ENCODE assay signal across 20 mouse cellular contexts in genomic region chr17:27333141-27333540, GRCm38 (mm10).
DNase-seq lines count a peak whose midpoint lies in the region; ATAC-seq and TF ChIP-seq lines count a peak whose summit lies in the region.
"Had no signal": no experiment of that assay in that cellular context is flagged by ENCODE, and none has a peak within 500 bp of the region (broad histone marks: within the 10 kb centered on the region; RNA-seq: fewer than 3 reads in every experiment).

No protein-coding gene starts in this region.

- H3K27ac ChIP-seq in forebrain, embryonic 10.5 days: 0 out of 2 replicates have a peak overlapping the region, but pooled peaks have one; percentile 20
- H3K27ac ChIP-seq in forebrain, postnatal 0 days (ENCODE audit: low read depth, low read length): no peak overlapping the region
- no peak overlapping the region for H3K27ac ChIP-seq in liver, postnatal 0 days (ENCODE audit: low read depth)
- H3K27ac ChIP-seq in liver, embryonic 15.5 days (replicated peaks): no peak overlapping the region
- H3K27ac ChIP-seq: embryonic facial prominence, embryonic 12.5 days; intestine, embryonic 15.5 days; macrophage; midbrain, embryonic 12.5 days had no signal

- no peak overlapping the region for H3K4me2 ChIP-seq in forebrain, postnatal 0 days (ENCODE audit: low read depth)
- no peak overlapping the region for H3K4me2 ChIP-seq in liver, postnatal 0 days (ENCODE audit: low read depth, low read length)
- peak overlapping the region; percentile 13; the same call in 1 of the 2 replicates for H3K4me2 ChIP-seq in liver, embryonic 15.5 days
- H3K4me2 ChIP-seq: embryonic facial prominence, embryonic 12.5 days; intestine, embryonic 15.5 days; midbrain, embryonic 12.5 days had no signal

- DNase-seq in forebrain, embryonic 10.5 days (ENCODE audit: extremely low spot score, low spot score): no peak
- DNase-seq in forebrain, postnatal 0 days: no peak
- peak; percentile 23 for DNase-seq in liver
- DNase-seq in liver, postnatal 0 days: no peak
- peak; percentile 50 for DNase-seq in c-Kit-positive CD71-positive TER-119-positive erythroid progenitor cells, embryonic 14.5 days (ENCODE audit: low spot score)
- DNase-seq in kidney, postnatal 14 days: no peak
- DNase-seq: adrenal gland, postnatal 36 days; cerebellum, adult 11-12 months; gastrocnemius, postnatal 14 days; thymus, adult 18-20 months; thymus, postnatal 36 days had no signal

- no peak overlapping the region for H3K4me3 ChIP-seq in forebrain, embryonic 10.5 days
- H3K4me3 ChIP-seq in forebrain, postnatal 0 days (ENCODE audit: low read depth, low read length): no peak overlapping the region
- H3K4me3 ChIP-seq in liver, postnatal 0 days (ENCODE audit: low read depth, low read length): no peak overlapping the region
- H3K4me3 ChIP-seq in liver, embryonic 15.5 days (replicated peaks): no peak overlapping the region
- H3K4me3 ChIP-seq: embryonic facial prominence, embryonic 12.5 days; intestine, embryonic 15.5 days; midbrain, embryonic 12.5 days had no signal

- H3K9ac ChIP-seq in forebrain, postnatal 0 days: no peak overlapping the region
- no peak overlapping the region for H3K9ac ChIP-seq in liver, postnatal 0 days (replicated peaks)
- no peak overlapping the region for H3K9ac ChIP-seq in liver, embryonic 15.5 days
- H3K9ac ChIP-seq: embryonic facial prominence, embryonic 12.5 days; intestine, embryonic 15.5 days; midbrain, embryonic 12.5 days had no signal

- TF ChIP-seq EP300 in liver, postnatal 0 days (IDR thresholded peaks at IDR 0.05; ENCODE audit: low read depth): no peak

- ATAC-seq in forebrain, postnatal 0 days: no peak
- ATAC-seq in liver, postnatal 0 days: no peak
- ATAC-seq in liver, embryonic 15.5 days (ENCODE audit: insufficient read depth): peak; percentile 54
- no peak for ATAC-seq in megakaryocyte, adult 5-6 weeks (ENCODE audit: poor library complexity, severe bottlenecking)
- ATAC-seq: forebrain, embryonic 14.5 days; hindbrain, embryonic 16.5 days; intestine, embryonic 15.5 days; lung, postnatal 0 days had no signal

- H3K27me3 ChIP-seq in forebrain, embryonic 10.5 days (ENCODE audit: poor library complexity, severe bottlenecking): no peaks in the 10 kb centered on the region
- H3K27me3 ChIP-seq in forebrain, postnatal 0 days (ENCODE audit: insufficient read depth, low read length): no peaks in the 10 kb centered on the region
- no peaks in the 10 kb centered on the region for H3K27me3 ChIP-seq in liver, postnatal 0 days (ENCODE audit: insufficient read depth, low read length)
- no peaks in the 10 kb centered on the region for H3K27me3 ChIP-seq in liver, embryonic 15.5 days
- H3K27me3 ChIP-seq: intestine, embryonic 15.5 days; midbrain, embryonic 12.5 days had no signal

- TF ChIP-seq CTCF in forebrain, postnatal 0 days (IDR thresholded peaks at IDR 0.05; ENCODE audit: low read depth): no peak
- TF ChIP-seq CTCF in liver, postnatal 0 days (IDR thresholded peaks at IDR 0.05; ENCODE audit: low read depth): no peak

- peaks cover 41% of the 10 kb centered on the region for H3K4me1 ChIP-seq in forebrain, embryonic 10.5 days
- no peaks in the 10 kb centered on the region for H3K4me1 ChIP-seq in forebrain, postnatal 0 days (ENCODE audit: insufficient read depth)
- no peaks in the 10 kb centered on the region for H3K4me1 ChIP-seq in liver, postnatal 0 days (ENCODE audit: insufficient read depth)
- H3K4me1 ChIP-seq in liver, embryonic 15.5 days (replicated peaks): peaks cover 14% of the 10 kb centered on the region

- no peaks in the 10 kb centered on the region for H3K9me3 ChIP-seq in forebrain, embryonic 10.5 days
- no peaks in the 10 kb centered on the region for H3K9me3 ChIP-seq in forebrain, postnatal 0 days (ENCODE audit: low read length)
- no peaks in the 10 kb centered on the region for H3K9me3 ChIP-seq in liver, postnatal 0 days (ENCODE audit: low read length)
- H3K9me3 ChIP-seq in liver, embryonic 15.5 days (replicated peaks): no peaks in the 10 kb centered on the region
- H3K9me3 ChIP-seq: embryonic facial prominence, embryonic 12.5 days; intestine, embryonic 15.5 days; midbrain, embryonic 12.5 days had no signal

- no peaks in the 10 kb centered on the region for H3K36me3 ChIP-seq in forebrain, embryonic 10.5 days (replicated peaks)
- no peaks in the 10 kb centered on the region for H3K36me3 ChIP-seq in forebrain, postnatal 0 days (ENCODE audit: insufficient read depth)
- no peaks in the 10 kb centered on the region for H3K36me3 ChIP-seq in liver, postnatal 0 days (replicated peaks; ENCODE audit: insufficient read depth, low read length)
- no peaks in the 10 kb centered on the region for H3K36me3 ChIP-seq in liver, embryonic 15.5 days (replicated peaks)
- H3K36me3 ChIP-seq: embryonic facial prominence, embryonic 12.5 days; intestine, embryonic 15.5 days; midbrain, embryonic 12.5 days had no signal

- WGBS in forebrain, embryonic 10.5 days: 81% methylated on average over 6 of the region's 6 CpGs
- WGBS in forebrain, postnatal 0 days: 81% methylated on average over 6 of the region's 6 CpGs
- 52% methylated on average over 6 of the region's 6 CpGs for WGBS in liver, postnatal 0 days (ENCODE audit: insufficient replicate concordance)
- 34% methylated on average over 6 of the region's 6 CpGs for WGBS in liver, embryonic 15.5 days (ENCODE audit: insufficient replicate concordance)

Comparison
In these comparisons a context has a peak if more than half of its experiments do, and no peak if none do; other contexts are left out.
1. DNase-seq: peak in liver (single experiment) and c-Kit-positive CD71-positive TER-119-positive erythroid progenitor cells, embryonic 14.5 days (single experiment); none in forebrain, embryonic 10.5 days (single experiment), forebrain, postnatal 0 days (single experiment), liver, postnatal 0 days (single experiment) and kidney, postnatal 14 days (single experiment).